Mouse (Mus musculus) heart, adult 2 months (tissue): Measurements from ENCODE around the gene Fzd7. TPM values are rescaled to one million over a fixed set of nuclear protein-coding genes. Genes with fewer than 3 reads are reported as not detected.
"Not testable (repeated sequence)": the region's sequence is repeated elsewhere in the genome, so short reads cannot be mapped to it uniquely, and the experiment has no call there.

Experiments used
- DNase-seq, 2 experiments: peaks; one replicate each; pipeline ENCODE4 v3.0.0; 2021
- H3K27ac ChIP-seq: fragments of 200-600 bp; 2 replicates; pipeline ENCODE4 v1.8.1; 2022
- H3K27me3 ChIP-seq: fragments of 200-500 bp; 2 replicates; pipeline ENCODE4 v1.6.1; 2012; ENCODE audit warnings: mild to moderate bottlenecking, low read length, inconsistent platforms, mixed read lengths; ENCODE audit not compliant: control insufficient read depth, insufficient read depth
- H3K36me3 ChIP-seq: fragments of 200-500 bp; 2 replicates; pipeline ENCODE4 v1.6.1; 2012; ENCODE audit warnings: low read length, inconsistent platforms; ENCODE audit not compliant: control insufficient read depth, insufficient read depth
- H3K4me1 ChIP-seq: fragments of 200-500 bp; 2 replicates; pipeline ENCODE4 v1.6.1; 2011; ENCODE audit warnings: low read length; ENCODE audit not compliant: control insufficient read depth, insufficient read depth
- H3K4me3 ChIP-seq: fragments of 200-600 bp; 2 replicates; pipeline ENCODE4 v1.8.1; 2022
- H3K79me2 ChIP-seq: fragments of 200-500 bp; replicated peaks from 2 replicates; pipeline ENCODE4 v1.6.1; 2012; ENCODE audit warnings: mild to moderate bottlenecking, inconsistent platforms, low read length, moderate library complexity, mixed read lengths; ENCODE audit not compliant: control insufficient read depth, insufficient read depth
- H3K9ac ChIP-seq: fragments of 200-500 bp; 2 replicates; pipeline ENCODE4 v1.6.1; 2012; ENCODE audit warnings: low read depth, mild to moderate bottlenecking, control low read depth, inconsistent platforms, low read length, mixed read lengths
- CTCF ChIP-seq: fragments of 200-600 bp; IDR thresholded peaks from 2 replicates; pipeline ENCODE4 v1.8.1; 2022; ENCODE audit warnings: antibody characterized with exemption, mild to moderate bottlenecking, moderate library complexity
- EP300 ChIP-seq: fragments of 200-500 bp; IDR thresholded peaks from 2 replicates; pipeline ENCODE4 v1.6.1; 2011; ENCODE audit warnings: low read depth, low read length, control low read depth; ENCODE audit not compliant: insufficient read depth
- POLR2A ChIP-seq: fragments of 200-500 bp; IDR thresholded peaks from 2 replicates; pipeline ENCODE4 v1.6.1; 2011; ENCODE audit warnings: mild to moderate bottlenecking, low read depth, low read length, control low read depth; ENCODE audit not compliant: insufficient read depth
- WGBS: fragments of 180-500 bp; shearing (Covaris S2); methylation state at CpG from one replicate; pipeline ENCODE4 v1.1.7; 2018; 5-methylcytosine and 5-hydroxymethylcytosine counted together
- intact Hi-C: fragments of 180-260 bp; cut with DNase I; formaldehyde crosslinking; loops from one replicate; pipeline ENCODE4 v1.15.1; 2025
- polyA plus RNA-seq: library from polyadenylated mRNA; depleted of rRNA; stranded (reverse); fragments of >200 nt; gene quantifications from 2 replicates; pipeline ENCODE4 v1.2.3, GENCODE M21; 2012
- total RNA-seq, 2 experiments: library from RNA; stranded (reverse); gene quantifications; 2 replicates each; pipeline ENCODE4 v1.2.3; 2021

Fzd7 gene
- total and polyA plus RNA-seq, 3 experiments: 5.3 to 7.0 (median 5.8) TPM

- 88% methylated on average over 4 of the region's 4 CpGs for WGBS
- no peak overlapping the region for H3K9ac ChIP-seq
- H3K27ac ChIP-seq: no peak overlapping the region
- H3K4me3 ChIP-seq: no peak overlapping the region
- TF ChIP-seq EP300 (no peak), CTCF (no peak), POLR2A (no peak)
- H3K36me3 ChIP-seq: no peaks in the 10 kb centered on the region
- DNase-seq: no peak
- H3K79me2 ChIP-seq: no peaks in the 10 kb centered on the region
- H3K4me1 ChIP-seq: peaks cover 2% of the 10 kb centered on the region; the same call in 1 of the 2 replicates
- no peaks in the 10 kb centered on the region for H3K27me3 ChIP-seq
- intact Hi-C loops: no loop called here
Observed at GRCm38 (mm10) chr1:59438330-59438729, 43.9 kb upstream of the Fzd7 start.

- Histone ChIP-seq H3K27me3 (no peaks in the 10 kb centered on the region), H3K36me3 (no peaks in the 10 kb centered on the region), H3K79me2 (no peaks in the 10 kb centered on the region), H3K9ac (no peak overlapping the region), H3K4me1 (no peaks in the 10 kb centered on the region), H3K27ac (no peak overlapping the region), H3K4me3 (no peak overlapping the region)
- WGBS: 40% methylated on average over 2 of the region's 2 CpGs
- DNase-seq: no peak
- intact Hi-C loops: no loop called here
- TF ChIP-seq EP300 (no peak), POLR2A (no peak), CTCF (no peak)
Observed at GRCm38 (mm10) chr1:59439252-59439651, 43.0 kb upstream of the Fzd7 start.

GRCm38 (mm10) chr1:59439941-59440340 lies 42.3 kb upstream of the Fzd7 start:
- H3K4me1 ChIP-seq: no peaks in the 10 kb centered on the region
- H3K27me3 ChIP-seq: no peaks in the 10 kb centered on the region
- H3K79me2 ChIP-seq: no peaks in the 10 kb centered on the region
- no peak overlapping the region for H3K4me3 ChIP-seq
- H3K9ac ChIP-seq: no peak overlapping the region
- TF ChIP-seq POLR2A (no peak), EP300 (no peak), CTCF (no peak)
- no peak overlapping the region for H3K27ac ChIP-seq
- intact Hi-C loops: no loop called here
- 77% methylated on average over 1 of the region's 1 CpGs for WGBS
- no peak for DNase-seq
- no peaks in the 10 kb centered on the region for H3K36me3 ChIP-seq

- WGBS: 92% methylated on average over 14 of the region's 14 CpGs
- DNase-seq, H3K4me3 ChIP-seq, H3K9ac ChIP-seq, intact Hi-C loops, H3K79me2 ChIP-seq, H3K4me1 ChIP-seq, H3K27ac ChIP-seq, H3K27me3 ChIP-seq, H3K36me3 ChIP-seq: not testable (repeated sequence)
Observed at GRCm38 (mm10) chr1:59442721-59443120, 39.5 kb upstream of the Fzd7 start.

GRCm38 (mm10) chr1:59444127-59444660 lies 38.0 kb upstream of the Fzd7 start:
- DNase-seq: no peak
- Histone ChIP-seq H3K79me2 (no peaks in the 10 kb centered on the region), H3K4me3 (no peak overlapping the region), H3K9ac (no peak overlapping the region), H3K4me1 (peaks cover 2% of the 10 kb centered on the region), H3K27me3 (no peaks in the 10 kb centered on the region), H3K27ac (no peak overlapping the region), H3K36me3 (no peaks in the 10 kb centered on the region)
- intact Hi-C loops: no loop called here
- 43% methylated on average over 3 of the region's 3 CpGs for WGBS
- TF ChIP-seq CTCF (no peak), EP300 (no peak)

GRCm38 (mm10) chr1:59445242-59445641 lies 37.0 kb upstream of the Fzd7 start:
- 89% methylated on average over 5 of the region's 5 CpGs for WGBS
- TF ChIP-seq POLR2A (no peak), CTCF (no peak), EP300 (no peak)
- no peak overlapping the region for H3K27ac ChIP-seq

More at GRCm38 (mm10) chr1:59445242-59445641, 37.0 kb upstream of the Fzd7 start:
- Histone ChIP-seq H3K4me3 (no peak overlapping the region), H3K79me2 (no peaks in the 10 kb centered on the region), H3K9ac (no peak overlapping the region), H3K27me3 (no peaks in the 10 kb centered on the region), H3K4me1 (peaks cover 2% of the 10 kb centered on the region), H3K36me3 (no peaks in the 10 kb centered on the region)
- no peak for DNase-seq
- intact Hi-C loops: no loop called here
